Comparison of ENCODE assay signal across 8 mouse cellular contexts in the genomic region with DNA sequence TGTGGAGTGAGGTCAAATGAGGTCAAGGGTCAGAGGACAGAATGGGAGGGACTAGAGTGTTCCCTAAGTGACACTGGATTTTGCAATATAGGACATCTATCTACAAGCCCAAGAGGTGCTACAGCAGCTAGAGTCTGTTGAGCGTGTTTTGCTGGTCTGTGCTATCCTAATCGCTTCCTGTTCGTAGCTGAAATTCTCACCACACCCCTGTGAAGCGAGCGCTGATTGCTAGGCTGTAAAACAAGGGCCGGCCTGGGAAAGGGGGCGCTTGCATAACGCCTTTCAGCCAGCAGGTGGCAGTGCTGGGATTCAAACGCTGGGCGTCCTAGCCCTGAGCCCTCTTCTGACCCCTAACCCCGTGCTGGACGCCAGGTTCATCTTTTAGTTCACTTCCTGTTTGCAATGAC. TPM values are rescaled to one million over a fixed set of nuclear protein-coding genes. Genes with fewer than 3 reads are reported as not detected.
DNase-seq lines count a peak whose midpoint lies in the region; ATAC-seq and TF ChIP-seq lines count a peak whose summit lies in the region.

No protein-coding gene starts in this region.

- H3K36me3 ChIP-seq in E14TG2a.4 (ENCODE audit: insufficient read depth, low read length), result peaks cover 13% of the 10 kb centered on the region; the same call in 1 of the 2 replicates
- peaks cover 3% of the 10 kb centered on the region; the same call in 1 of the 2 replicates for H3K36me3 ChIP-seq in forebrain, embryonic 10.5 days (replicated peaks)
- no peaks in the 10 kb centered on the region for H3K36me3 ChIP-seq in heart, embryonic 16.5 days (ENCODE audit: control insufficient read depth, insufficient read depth)
- H3K36me3 ChIP-seq in neural tube, embryonic 14.5 days (ENCODE audit: control insufficient read depth, insufficient read depth, low read length), result no peaks in the 10 kb centered on the region

- peaks cover 53% of the 10 kb centered on the region for H3K4me1 ChIP-seq in E14TG2a.4 (replicated peaks; ENCODE audit: low read depth, low read length)
- H3K4me1 ChIP-seq in forebrain, embryonic 10.5 days, result peaks cover 30% of the 10 kb centered on the region
- H3K4me1 ChIP-seq in heart, embryonic 16.5 days (ENCODE audit: control insufficient read depth, insufficient read depth, low read length), result peaks cover 4% of the 10 kb centered on the region; the same call in 1 of the 2 replicates
- H3K4me1 ChIP-seq in lung, adult 2 months (ENCODE audit: control insufficient read depth, insufficient read depth, low read length), result peaks cover 8% of the 10 kb centered on the region
- H3K4me1 ChIP-seq in neural tube, embryonic 14.5 days (ENCODE audit: control insufficient read depth, insufficient read depth, low read length), result peaks cover 3% of the 10 kb centered on the region; the same call in 1 of the 2 replicates

- TF ChIP-seq CTCF in E14TG2a.4 (conservative IDR thresholded peaks at IDR 0.05; ENCODE audit: low read length), result peak; percentile 97
- peak; percentile 82 for TF ChIP-seq CTCF in lung, adult 2 months (IDR thresholded peaks at IDR 0.05; ENCODE audit: insufficient read depth, low read length)

- peak; percentile 82 for DNase-seq in c-Kit-positive CD71-negative TER-119-negative erythroid progenitor cells, embryonic 14.5 days (ENCODE audit: low read depth)
- DNase-seq in forebrain, embryonic 10.5 days (ENCODE audit: extremely low spot score, low spot score), result peak; percentile 83
- DNase-seq in kidney, postnatal 25 days, result peak; percentile 70 to 78
- peak; percentile 78 for DNase-seq in lung, adult 2 months
- peak; percentile 75 for DNase-seq in testis, postnatal 14 days (ENCODE audit: low spot score)

- peaks cover 16% of the 10 kb centered on the region for H3K27me3 ChIP-seq in E14TG2a.4 (ENCODE audit: insufficient read depth, low read length)
- peaks cover 32% of the 10 kb centered on the region for H3K27me3 ChIP-seq in forebrain, embryonic 10.5 days (ENCODE audit: poor library complexity, severe bottlenecking)
- H3K27me3 ChIP-seq in heart, embryonic 16.5 days (ENCODE audit: control insufficient read depth, insufficient read depth, low read length), result no peaks in the 10 kb centered on the region
- H3K27me3 ChIP-seq in neural tube, embryonic 14.5 days (ENCODE audit: control insufficient read depth, insufficient read depth, low read length), result no peaks in the 10 kb centered on the region; the same call in 1 of the 2 replicates

- WGBS in forebrain, embryonic 10.5 days, result 2% methylated on average over 12 of the region's 12 CpGs
- under 1% methylated on average over 12 of the region's 12 CpGs for WGBS in heart, embryonic 16.5 days
- under 1% methylated on average over 12 of the region's 12 CpGs for WGBS in lung, adult 2 months
- WGBS in neural tube, embryonic 14.5 days, result 2% methylated on average over 12 of the region's 12 CpGs

- peak overlapping the region; percentile 15 for H3K4me2 ChIP-seq in heart, embryonic 16.5 days (ENCODE audit: low read depth, low read length)
- H3K4me2 ChIP-seq in neural tube, embryonic 14.5 days (ENCODE audit: low read depth, low read length), result no peak overlapping the region; the same call in 1 of the 2 replicates

- peak; percentile 74 for ATAC-seq in heart, embryonic 16.5 days (replicated peaks; ENCODE audit: extremely low read depth, insufficient read depth, low FRiP score)
- ATAC-seq in neural tube, embryonic 14.5 days (ENCODE audit: low read depth), result peak; percentile 39

- H3K9ac ChIP-seq in heart, embryonic 16.5 days (ENCODE audit: low read length), result no peak overlapping the region
- no peak overlapping the region for H3K9ac ChIP-seq in neural tube, embryonic 14.5 days (replicated peaks; ENCODE audit: low read depth, low read length)

- peaks cover 19% of the 10 kb centered on the region for H3K9me3 ChIP-seq in E14TG2a.4 (ENCODE audit: low read length)
- H3K9me3 ChIP-seq in forebrain, embryonic 10.5 days, result no peaks in the 10 kb centered on the region; the same call in 1 of the 2 replicates
- no peaks in the 10 kb centered on the region for H3K9me3 ChIP-seq in heart, embryonic 16.5 days (replicated peaks; ENCODE audit: control insufficient read depth, low read length)
- no peaks in the 10 kb centered on the region for H3K9me3 ChIP-seq in neural tube, embryonic 14.5 days (ENCODE audit: control insufficient read depth, low read length)

- TF ChIP-seq POLR2A in lung, adult 2 months (IDR thresholded peaks at IDR 0.05; ENCODE audit: borderline replicate concordance, extremely low read depth, low read depth, low read length), result no peak

- peak overlapping the region; percentile 26; the same call in 1 of the 2 replicates for H3K4me3 ChIP-seq in E14TG2a.4 (replicated peaks; ENCODE audit: low read length)
- no peak overlapping the region for H3K4me3 ChIP-seq in forebrain, embryonic 10.5 days
- H3K4me3 ChIP-seq in heart, embryonic 16.5 days (ENCODE audit: low read length), result no peak overlapping the region
- H3K4me3 ChIP-seq in lung, adult 2 months (replicated peaks; ENCODE audit: extremely low read depth, low read depth, low read length), result no peak overlapping the region
- H3K4me3 ChIP-seq in neural tube, embryonic 14.5 days (ENCODE audit: low read depth, low read length), result no peak overlapping the region

- H3K27ac ChIP-seq in forebrain, embryonic 10.5 days, result no peak overlapping the region
- H3K27ac ChIP-seq in heart, embryonic 16.5 days (ENCODE audit: low read length), result no peak overlapping the region
- no peak overlapping the region for H3K27ac ChIP-seq in neural tube, embryonic 14.5 days (ENCODE audit: low read depth, low read length)

RNA-seq across cellular contexts. Expression of a gene that starts 7.9 kb away (rescaled TPM):
- 33.7 and 34.3 TPM in 2 replicates for polyA plus RNA-seq in forebrain, embryonic 10.5 days (2016; fragmentation: Nextera tagmentation; extraction: Ambion mirVana)
- 69.8 and 73.2 TPM in 2 replicates for polyA plus RNA-seq in heart, embryonic 16.5 days (2015; fragmentation: Nextera tagmentation; extraction: Ambion mirVana)
- polyA plus RNA-seq in lung, adult 2 months (2012; rRNA removed), result 91.8 and 94.8 TPM in 2 replicates
- 39.7 and 43.0 TPM in 2 replicates for polyA plus RNA-seq in neural tube, embryonic 14.5 days (2014; fragmentation: Nextera tagmentation; extraction: Ambion mirVana)

RNA-seq across cellular contexts. Expression of a gene that starts 17.0 kb away (rescaled TPM):
- polyA plus RNA-seq in forebrain, embryonic 10.5 days (2016; fragmentation: Nextera tagmentation; extraction: Ambion mirVana), result 1.2 and 1.4 TPM in 2 replicates
- 3.9 and 12.8 TPM in 2 replicates for polyA plus RNA-seq in heart, embryonic 16.5 days (2015; fragmentation: Nextera tagmentation; extraction: Ambion mirVana)
- 8.7 and 10.7 TPM in 2 replicates for polyA plus RNA-seq in lung, adult 2 months (2012; rRNA removed)
- polyA plus RNA-seq in neural tube, embryonic 14.5 days (2014; fragmentation: Nextera tagmentation; extraction: Ambion mirVana), result 0.99 and 1.1 TPM in 2 replicates
